Mouse (Mus musculus): ENCODE measurements around the gene Fnbp1. TPM values are rescaled to one million over a fixed set of nuclear protein-coding genes. Genes with fewer than 3 reads are reported as not detected.

Gene Fnbp1
- 116 TPM for polyA plus RNA-seq (2017; shearing (Covaris generic))

GRCm38 (mm10) chr2:31141867-31142454 lies at the start of gene Fnbp1:
Gene Fnbp1 (minus strand): TSS chr2:31142008.

GRCm38 (mm10) chr2:31151892-31152812 lies 10.3 kb upstream of the Fnbp1 start, which contains the start of gene Gpr107:
Gene Gpr107 (plus strand): TSS chr2:31152316.

GRCm38 (mm10) chr2:30981790-30982513 lies 159.9 kb downstream of the Fnbp1 start, which contains the start of the genes BC005624 and Usp20:
Gene BC005624 (minus strand): TSS chr2:30982201.
Gene Usp20 (plus strand): TSS chr2:30982279.

Other genes starting within 250 kb of the Fnbp1 start
- not detected for gene Ptges, start 212.1 kb downstream of the Fnbp1 start, polyA plus RNA-seq (2017; shearing (Covaris generic))
- 32.1 TPM for gene Tor1b, start 189.0 kb downstream of the Fnbp1 start, polyA plus RNA-seq (2017; shearing (Covaris generic))
- 89.6 TPM for gene Tor1a, start 174.1 kb downstream of the Fnbp1 start, polyA plus RNA-seq (2017; shearing (Covaris generic))
- 74.9 TPM for gene BC005624, start 159.8 kb downstream of the Fnbp1 start, polyA plus RNA-seq (2017; shearing (Covaris generic))
- 24.6 TPM for gene Usp20, start 159.7 kb downstream of the Fnbp1 start, polyA plus RNA-seq (2017; shearing (Covaris generic))
- 50.4 TPM for gene Gpr107, start 10.3 kb upstream of the Fnbp1 start, polyA plus RNA-seq (2017; shearing (Covaris generic))
- gene Ncs1, start 103.8 kb upstream of the Fnbp1 start, polyA plus RNA-seq (2017; shearing (Covaris generic)) = 0.59 TPM
- gene Hmcn2, start 172.4 kb upstream of the Fnbp1 start, polyA plus RNA-seq (2017; shearing (Covaris generic)) = 0.59 TPM